Mouse (Mus musculus) E14TG2a.4 (cell line): ENCODE measurements around the gene Cyp27a1.

Experiments used
- CTCF ChIP-seq: conservative IDR thresholded peaks from 2 replicates; pipeline ENCODE4 v1.5.1; 2014; ENCODE audit warnings: low read length
- NANOG ChIP-seq: IDR thresholded peaks from 2 replicates; pipeline ENCODE4 v1.6.1; 2014; ENCODE audit warnings: borderline replicate concordance, low read length, mixed read lengths
- POU5F1 ChIP-seq: IDR thresholded peaks from 2 replicates; pipeline ENCODE4 v1.6.1; 2014; ENCODE audit warnings: low read length, borderline replicate concordance

DNA sequence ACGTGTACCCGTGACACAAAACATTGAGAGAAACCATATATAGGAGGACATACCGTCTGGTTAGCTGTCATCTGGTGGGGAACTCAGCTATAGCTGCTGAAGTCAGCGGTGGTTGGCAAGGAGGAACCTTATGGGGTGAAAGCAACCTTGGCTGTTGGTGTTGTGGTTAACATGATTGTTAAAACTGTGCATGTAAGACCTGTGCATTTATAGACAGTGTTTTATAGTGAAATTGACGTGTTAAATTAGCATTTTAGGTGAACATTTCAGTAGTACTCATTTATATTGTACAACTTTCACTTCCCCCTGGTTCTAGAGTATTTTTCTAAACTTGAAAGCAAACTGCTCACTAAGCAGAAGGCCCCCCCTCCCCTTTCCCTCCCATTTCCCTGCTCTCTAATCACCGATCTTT, 11.2 kb upstream of the Cyp27a1 start:
- TF ChIP-seq CTCF (no peak), POU5F1 (no peak), NANOG (no peak)
